Mouse (Mus musculus): Measurements from ENCODE around the gene Ptdss2. TPM values are rescaled to one million over a fixed set of nuclear protein-coding genes. Genes with fewer than 3 reads are reported as not detected.

Ptdss2 gene
- polyA plus RNA-seq, 1 experiment from 2014 or later = 64.5 TPM

DNA sequence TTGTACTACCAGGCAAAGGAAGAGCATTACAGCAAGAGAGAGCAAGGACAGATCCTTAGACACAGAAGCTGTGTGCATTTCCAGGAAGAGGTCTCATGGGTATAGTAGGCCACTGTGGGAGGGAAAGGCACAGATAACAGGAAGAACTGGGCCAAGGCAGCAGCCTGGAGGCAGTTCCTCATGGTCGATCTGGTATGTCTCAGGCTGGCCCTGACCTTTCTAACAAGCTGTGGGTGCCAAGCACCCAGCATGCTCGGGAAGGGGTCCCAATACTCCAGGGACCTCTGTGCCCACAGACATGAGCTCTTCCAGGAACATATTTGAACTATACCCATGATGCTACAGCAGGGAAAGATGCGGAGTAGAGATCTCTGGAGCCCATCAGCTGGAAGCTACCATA lies 82.4 kb downstream of the Ptdss2 start:
- no peak overlapping the region for H3K4me3 ChIP-seq (ENCODE audit: low read depth, low read length)
- H3K9me3 ChIP-seq (ENCODE audit: control insufficient read depth, low read length) = no peaks in the 10 kb centered on the region
- no peak for ATAC-seq (ENCODE audit: low read depth)
- H3K36me3 ChIP-seq (ENCODE audit: control insufficient read depth, insufficient read depth, low read length) = no peaks in the 10 kb centered on the region
- H3K27ac ChIP-seq (replicated peaks; ENCODE audit: low read depth, low read length) = no peak overlapping the region
- H3K27me3 ChIP-seq (replicated peaks; ENCODE audit: control insufficient read depth, insufficient read depth, low read length) = no peaks in the 10 kb centered on the region
- no peak overlapping the region for H3K9ac ChIP-seq (ENCODE audit: low read depth, low read length)
- no peak for DNase-seq (ENCODE audit: low spot score)
- WGBS = 87% methylated on average over 3 of the region's 3 CpGs
- H3K4me2 ChIP-seq (ENCODE audit: low read depth, low read length) = no peak overlapping the region
- H3K4me1 ChIP-seq (ENCODE audit: control insufficient read depth, insufficient read depth, low read length) = no peaks in the 10 kb centered on the region

DNA sequence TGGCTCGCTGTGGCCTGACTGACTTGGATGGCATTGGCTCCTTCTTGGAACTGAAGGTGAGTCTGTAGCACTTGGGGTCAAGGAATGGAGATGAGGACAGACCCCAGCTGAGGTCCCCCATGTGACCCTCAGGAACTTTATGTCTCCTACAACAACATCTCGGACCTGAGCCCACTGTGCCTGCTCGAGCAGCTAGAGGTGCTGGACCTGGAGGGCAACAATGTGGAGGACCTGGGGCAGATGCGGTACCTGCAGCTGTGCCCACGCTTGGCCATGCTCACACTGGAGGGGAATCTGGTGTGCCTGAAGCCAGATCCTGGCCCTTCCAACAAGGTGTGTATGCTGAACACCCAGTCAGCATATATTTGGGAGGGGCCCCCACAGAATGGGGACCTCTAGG lies 83.3 kb downstream of the Ptdss2 start:
- 92% methylated on average over 5 of the region's 5 CpGs for WGBS
- Histone ChIP-seq H3K36me3 (ENCODE audit: control insufficient read depth, insufficient read depth, low read length) (no peaks in the 10 kb centered on the region), H3K27me3 (replicated peaks; ENCODE audit: control insufficient read depth, insufficient read depth, low read length) (no peaks in the 10 kb centered on the region), H3K9ac (ENCODE audit: low read depth, low read length) (no peak overlapping the region), H3K4me2 (ENCODE audit: low read depth, low read length) (no peak overlapping the region), H3K27ac (replicated peaks; ENCODE audit: low read depth, low read length) (no peak overlapping the region), H3K4me1 (ENCODE audit: control insufficient read depth, insufficient read depth, low read length) (no peaks in the 10 kb centered on the region), H3K4me3 (ENCODE audit: low read depth, low read length) (no peak overlapping the region), H3K9me3 (ENCODE audit: control insufficient read depth, low read length) (no peaks in the 10 kb centered on the region)
- DNase-seq (ENCODE audit: low spot score) (no peak), ATAC-seq (ENCODE audit: low read depth) (no peak)

DNA sequence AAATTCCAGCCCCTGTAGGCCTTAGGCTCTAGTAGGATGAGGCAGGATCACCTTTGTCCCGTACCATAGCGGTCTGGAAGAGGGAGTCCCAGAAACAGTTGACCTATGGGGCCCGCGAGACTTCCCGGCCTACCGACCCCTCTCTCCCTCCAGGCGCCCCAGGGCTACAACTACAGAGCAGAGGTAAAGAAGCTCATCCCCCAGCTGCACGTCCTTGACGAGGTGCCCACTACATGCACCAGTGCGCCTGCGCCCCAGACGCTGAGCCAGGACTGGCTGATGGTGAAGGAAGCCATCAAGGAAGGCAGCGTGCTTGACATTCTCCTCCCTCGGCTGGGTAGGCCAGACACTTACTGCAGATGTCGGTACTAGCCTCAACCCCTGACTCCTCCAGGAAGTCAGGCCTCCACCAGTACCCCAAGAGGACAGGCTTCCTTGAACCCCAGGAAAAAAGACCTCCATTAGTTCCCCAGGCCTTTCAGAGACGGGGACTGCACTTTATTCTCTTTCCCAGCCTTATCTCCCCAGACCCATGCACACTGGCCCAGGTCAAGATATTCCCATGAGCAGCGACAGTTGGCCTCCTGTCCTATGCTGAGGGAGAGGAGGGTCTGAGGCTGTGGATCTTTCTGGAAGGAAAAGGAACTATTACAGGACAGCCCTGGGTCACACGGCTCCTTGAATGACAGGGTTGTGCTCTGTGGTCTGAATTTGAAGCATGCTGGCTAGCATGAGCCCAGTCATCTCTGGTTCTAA lies 84.2 kb downstream of the Ptdss2 start:
- WGBS = 89% methylated on average over 18 of the region's 18 CpGs

More for the DNA sequence above, 84.2 kb downstream of the Ptdss2 start:
- ATAC-seq (ENCODE audit: low read depth) (no peak), DNase-seq (ENCODE audit: low spot score) (no peak)
- H3K4me3 ChIP-seq (ENCODE audit: low read depth, low read length) = no peak overlapping the region
- H3K4me1 ChIP-seq (ENCODE audit: control insufficient read depth, insufficient read depth, low read length) = no peaks in the 10 kb centered on the region
- H3K27me3 ChIP-seq (replicated peaks; ENCODE audit: control insufficient read depth, insufficient read depth, low read length) = no peaks in the 10 kb centered on the region
- H3K36me3 ChIP-seq (ENCODE audit: control insufficient read depth, insufficient read depth, low read length) = no peaks in the 10 kb centered on the region
- H3K9me3 ChIP-seq (ENCODE audit: control insufficient read depth, low read length) = no peaks in the 10 kb centered on the region
- H3K4me2 ChIP-seq (ENCODE audit: low read depth, low read length) = no peak overlapping the region
- no peak overlapping the region for H3K9ac ChIP-seq (ENCODE audit: low read depth, low read length)
- H3K27ac ChIP-seq (replicated peaks; ENCODE audit: low read depth, low read length) = no peak overlapping the region

Other genes with a start within 250 kb of the Ptdss2 start
- gene Psmd13, start 240.4 kb upstream of the Ptdss2 start, polyA plus RNA-seq (2014; fragmentation: Nextera tagmentation; extraction: Ambion mirVana) = 127 and 140 TPM in 2 replicates
- gene Sirt3, start 240.1 kb upstream of the Ptdss2 start, polyA plus RNA-seq (2014; fragmentation: Nextera tagmentation; extraction: Ambion mirVana) = 18.3 and 19.9 TPM in 2 replicates
- 55.5 and 92.1 TPM in 2 replicates for gene Cox8b, start 221.9 kb upstream of the Ptdss2 start, polyA plus RNA-seq (2014; fragmentation: Nextera tagmentation; extraction: Ambion mirVana)
- gene Nlrp6, start 201.5 kb upstream of the Ptdss2 start, polyA plus RNA-seq (2014; fragmentation: Nextera tagmentation; extraction: Ambion mirVana) = 0.19 and 0.42 TPM in 2 replicates
- gene Pgghg, start 181.0 kb upstream of the Ptdss2 start, polyA plus RNA-seq (2014; fragmentation: Nextera tagmentation; extraction: Ambion mirVana) = 22.7 and 25.5 TPM in 2 replicates
- gene Ifitm5, start 172.1 kb upstream of the Ptdss2 start, polyA plus RNA-seq (2014; fragmentation: Nextera tagmentation; extraction: Ambion mirVana) = 108 and 179 TPM in 2 replicates
- gene Gm45717, start 166.4 kb upstream of the Ptdss2 start, polyA plus RNA-seq (2014; fragmentation: Nextera tagmentation; extraction: Ambion mirVana) = 0.89 TPM in 1 of 2 replicates, not detected in the other
- gene Ifitm2, start 166.4 kb upstream of the Ptdss2 start, polyA plus RNA-seq (2014; fragmentation: Nextera tagmentation; extraction: Ambion mirVana) = 1,406 and 1,438 TPM in 2 replicates
- 63.4 and 76.6 TPM in 2 replicates for gene Ifitm1, start 155.2 kb upstream of the Ptdss2 start, polyA plus RNA-seq (2014; fragmentation: Nextera tagmentation; extraction: Ambion mirVana)
- gene Ifitm3, start 111.6 kb upstream of the Ptdss2 start, polyA plus RNA-seq (2014; fragmentation: Nextera tagmentation; extraction: Ambion mirVana) = 170 and 178 TPM in 2 replicates
- 1.6 and 2.1 TPM in 2 replicates for gene Ifitm6, start 104.5 kb upstream of the Ptdss2 start, polyA plus RNA-seq (2014; fragmentation: Nextera tagmentation; extraction: Ambion mirVana)
- not detected in 2 replicates for gene Gm17387, start 93.3 kb upstream of the Ptdss2 start, polyA plus RNA-seq (2014; fragmentation: Nextera tagmentation; extraction: Ambion mirVana)
- 6.6 and 10.3 TPM in 2 replicates for gene B4galnt4, start 61.3 kb upstream of the Ptdss2 start, polyA plus RNA-seq (2014; fragmentation: Nextera tagmentation; extraction: Ambion mirVana)
- gene Pkp3, start 44.2 kb upstream of the Ptdss2 start, polyA plus RNA-seq (2014; fragmentation: Nextera tagmentation; extraction: Ambion mirVana) = 30.0 and 33.5 TPM in 2 replicates
- 4.0 and 4.4 TPM in 2 replicates for gene Sigirr, start 21.8 kb upstream of the Ptdss2 start, polyA plus RNA-seq (2014; fragmentation: Nextera tagmentation; extraction: Ambion mirVana)
- gene Ano9, start 4.6 kb upstream of the Ptdss2 start, polyA plus RNA-seq (2014; fragmentation: Nextera tagmentation; extraction: Ambion mirVana) = 3.7 and 5.0 TPM in 2 replicates
- 160 and 166 TPM in 2 replicates for gene Rnh1, start 50.5 kb downstream of the Ptdss2 start, polyA plus RNA-seq (2014; fragmentation: Nextera tagmentation; extraction: Ambion mirVana)
- gene Hras, start 71.6 kb downstream of the Ptdss2 start, polyA plus RNA-seq (2014; fragmentation: Nextera tagmentation; extraction: Ambion mirVana) = 122 and 142 TPM in 2 replicates
- gene Lrrc56, start 71.8 kb downstream of the Ptdss2 start, polyA plus RNA-seq (2014; fragmentation: Nextera tagmentation; extraction: Ambion mirVana) = 6.0 and 7.2 TPM in 2 replicates
- gene Lmntd2, start 91.7 kb downstream of the Ptdss2 start, polyA plus RNA-seq (2014; fragmentation: Nextera tagmentation; extraction: Ambion mirVana) = 1.3 and 1.5 TPM in 2 replicates
- 26.7 and 30.2 TPM in 2 replicates for gene Rassf7, start 93.5 kb downstream of the Ptdss2 start, polyA plus RNA-seq (2014; fragmentation: Nextera tagmentation; extraction: Ambion mirVana)
- gene Phrf1, start 106.4 kb downstream of the Ptdss2 start, polyA plus RNA-seq (2014; fragmentation: Nextera tagmentation; extraction: Ambion mirVana) = 59.8 and 62.7 TPM in 2 replicates
- gene Irf7, start 144.1 kb downstream of the Ptdss2 start, polyA plus RNA-seq (2014; fragmentation: Nextera tagmentation; extraction: Ambion mirVana) = 2.3 and 2.4 TPM in 2 replicates
- gene Cdhr5, start 154.4 kb downstream of the Ptdss2 start, polyA plus RNA-seq (2014; fragmentation: Nextera tagmentation; extraction: Ambion mirVana) = 0.21 TPM in 1 of 2 replicates, not detected in the other
- gene Sct, start 156.8 kb downstream of the Ptdss2 start, polyA plus RNA-seq (2014; fragmentation: Nextera tagmentation; extraction: Ambion mirVana) = 9.9 and 13.8 TPM in 2 replicates
- 0.81 and 1.3 TPM in 2 replicates for gene Drd4, start 169.6 kb downstream of the Ptdss2 start, polyA plus RNA-seq (2014; fragmentation: Nextera tagmentation; extraction: Ambion mirVana)
- 72.7 and 82.7 TPM in 2 replicates for gene Deaf1, start 205.3 kb downstream of the Ptdss2 start, polyA plus RNA-seq (2014; fragmentation: Nextera tagmentation; extraction: Ambion mirVana)
- 21.1 and 27.7 TPM in 2 replicates for gene Tmem80, start 205.4 kb downstream of the Ptdss2 start, polyA plus RNA-seq (2014; fragmentation: Nextera tagmentation; extraction: Ambion mirVana)
- gene Eps8l2, start 216.5 kb downstream of the Ptdss2 start, polyA plus RNA-seq (2014; fragmentation: Nextera tagmentation; extraction: Ambion mirVana) = 12.0 and 13.6 TPM in 2 replicates